Mouse (Mus musculus) forebrain, embryonic 14.5 days (tissue): ENCODE measurements around the gene Tulp4. TPM values are rescaled to one million over a fixed set of nuclear protein-coding genes. Genes with fewer than 3 reads are reported as not detected.

Experiments
- ATAC-seq: fragments of 200-750 bp; cut with Nextera tagmentation; 2 replicates; pipeline ENCODE4 v1.8.0; 2017; ENCODE audit warnings: mild to moderate bottlenecking, moderate library complexity
- DNase-seq: peaks from one replicate; pipeline ENCODE4 v3.0.0-alpha.2; 2015; ENCODE audit warnings: low spot score
- H3K27ac ChIP-seq: fragments of 300-500 bp; sonication (generic); 2 replicates; pipeline ENCODE4 v1.5.1; 2014; ENCODE audit warnings: low read depth, mild to moderate bottlenecking, control low read depth, low read length, moderate library complexity
- H3K27me3 ChIP-seq: fragments of 300-500 bp; sonication (generic); replicated peaks from 2 replicates; pipeline ENCODE4 v1.6.1; 2014; ENCODE audit warnings: low read length, control low read depth, mixed read lengths; ENCODE audit not compliant: control insufficient read depth, insufficient read depth
- H3K36me3 ChIP-seq: fragments of 300-500 bp; sonication (generic); 2 replicates; pipeline ENCODE4 v1.6.1; 2014; ENCODE audit warnings: low read length, control low read depth; ENCODE audit not compliant: control insufficient read depth, insufficient read depth
- H3K4me1 ChIP-seq: fragments of 300-500 bp; sonication (generic); 2 replicates; pipeline ENCODE4 v1.6.1; 2014; ENCODE audit warnings: antibody characterized with exemption, low read length, control low read depth; ENCODE audit not compliant: control insufficient read depth, insufficient read depth
- H3K4me2 ChIP-seq: fragments of 300-500 bp; sonication (generic); 2 replicates; pipeline ENCODE4 v1.6.1; 2014; ENCODE audit warnings: mild to moderate bottlenecking, control low read depth, low read length
- H3K4me3 ChIP-seq: fragments of 300-500 bp; sonication (generic); 2 replicates; pipeline ENCODE4 v1.5.1; 2014; ENCODE audit warnings: low read depth, low read length, control low read depth
- H3K9ac ChIP-seq: fragments of 300-500 bp; sonication (generic); 2 replicates; pipeline ENCODE4 v1.6.1; 2014; ENCODE audit warnings: mild to moderate bottlenecking, low read length, control low read depth, moderate library complexity
- H3K9me3 ChIP-seq: fragments of 300-500 bp; sonication (generic); replicated peaks from 2 replicates; pipeline ENCODE4 v1.6.1; 2016; ENCODE audit warnings: low read length, control low read depth, mixed read lengths; ENCODE audit not compliant: control insufficient read depth
- WGBS: fragments of 180-500 bp; shearing (Covaris S2); extraction: QIAGEN DNeasy Blood & Tissue Kit; methylation state at CpG from one replicate; pipeline ENCODE4 v1.1.7; 2014; 5-methylcytosine and 5-hydroxymethylcytosine counted together
- polyA plus RNA-seq: library from polyadenylated mRNA; unstranded; fragments of >200 nt; fragmentation: Nextera tagmentation; extraction: Ambion mirVana; gene quantifications from 2 replicates; pipeline ENCODE4 v1.2.1, GENCODE M21; 2014

Gene Tulp4
- polyA plus RNA-seq, 1 experiment from 2014 or later = 133 TPM

DNA sequence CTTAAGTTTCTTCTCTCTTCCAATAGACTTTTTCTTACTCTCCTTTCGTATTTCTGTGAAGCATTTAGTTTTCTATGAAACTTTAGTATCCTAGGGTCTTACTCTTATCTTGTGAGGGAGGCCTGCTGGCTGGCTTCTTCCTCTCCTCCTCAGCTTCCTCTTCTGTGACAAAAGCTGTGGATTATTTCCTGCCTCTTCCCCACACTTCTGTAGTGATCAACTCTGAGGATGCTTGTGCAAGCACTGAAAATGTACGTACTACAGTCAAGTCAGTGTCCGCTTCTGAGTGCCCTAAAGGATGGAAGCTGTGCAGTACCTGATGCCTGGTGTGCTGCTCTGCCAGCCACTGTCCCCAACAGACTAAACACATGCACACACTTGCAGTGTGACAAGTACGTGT, 80.4 kb downstream of the Tulp4 start:
- ATAC-seq = no peak
- H3K27me3 ChIP-seq = no peaks in the 10 kb centered on the region
- no peak overlapping the region for H3K9ac ChIP-seq
- peaks cover 42% of the 10 kb centered on the region for H3K36me3 ChIP-seq
- DNase-seq = no peak
- H3K9me3 ChIP-seq = no peaks in the 10 kb centered on the region
- WGBS = 97% methylated on average over 4 of the region's 4 CpGs
- no peak overlapping the region for H3K27ac ChIP-seq
- H3K4me1 ChIP-seq = no peaks in the 10 kb centered on the region
- H3K4me2 ChIP-seq = no peak overlapping the region
- H3K4me3 ChIP-seq = no peak overlapping the region

DNA sequence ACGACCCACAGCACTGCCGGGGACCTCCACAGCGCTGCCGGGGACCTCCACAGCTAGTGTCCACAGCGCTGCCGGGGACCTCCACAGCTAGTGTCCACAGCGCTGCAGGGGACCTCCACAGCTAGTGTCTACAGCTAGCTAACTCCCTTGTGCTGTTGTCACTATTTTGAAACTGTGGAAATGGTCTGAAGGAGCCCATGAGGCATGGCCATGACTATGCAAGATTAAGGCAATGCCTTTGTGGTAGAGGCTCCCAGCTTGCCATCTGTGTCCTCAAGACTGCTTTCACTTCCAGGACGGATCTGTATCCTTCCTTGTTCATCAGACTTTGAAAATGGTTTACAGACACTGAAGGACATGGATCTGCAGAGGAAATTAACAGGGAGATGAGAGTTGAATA, 80.9 kb downstream of the Tulp4 start:
- ATAC-seq (no peak), DNase-seq (no peak)
- Histone ChIP-seq H3K36me3 (peaks cover 47% of the 10 kb centered on the region), H3K4me1 (no peaks in the 10 kb centered on the region), H3K27me3 (no peaks in the 10 kb centered on the region), H3K27ac (no peak overlapping the region), H3K9me3 (no peaks in the 10 kb centered on the region), H3K4me2 (no peak overlapping the region), H3K4me3 (no peak overlapping the region), H3K9ac (no peak overlapping the region)
- 95% methylated on average over 8 of the region's 8 CpGs for WGBS

DNA sequence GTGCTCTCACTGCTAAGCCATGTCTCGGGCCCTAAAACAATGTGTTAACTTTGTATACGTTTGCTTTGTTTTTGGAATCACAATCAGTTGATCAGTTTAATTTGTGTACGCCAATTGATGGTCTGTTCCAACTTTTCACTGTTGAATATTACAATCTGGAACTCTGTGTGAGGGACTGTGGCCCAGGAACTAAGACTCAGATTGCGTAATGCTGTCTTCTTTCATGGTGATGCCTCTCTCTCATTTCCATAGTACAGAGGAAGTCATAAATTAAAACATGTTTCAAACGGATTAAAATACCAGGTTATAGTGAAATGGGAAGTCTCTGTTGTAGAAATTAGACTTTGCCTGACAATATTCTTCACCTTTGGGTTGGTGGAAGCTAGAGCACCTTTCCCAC, 83.0 kb downstream of the Tulp4 start:
- no peak overlapping the region for H3K9ac ChIP-seq
- H3K27ac ChIP-seq = no peak overlapping the region
- ATAC-seq = no peak
- no peaks in the 10 kb centered on the region for H3K27me3 ChIP-seq
- WGBS = 93% methylated on average over 5 of the region's 5 CpGs
- H3K4me1 ChIP-seq = no peaks in the 10 kb centered on the region
- H3K36me3 ChIP-seq = peaks cover 61% of the 10 kb centered on the region
- DNase-seq = no peak
- H3K4me3 ChIP-seq = no peak overlapping the region
- no peak overlapping the region for H3K4me2 ChIP-seq
- no peaks in the 10 kb centered on the region for H3K9me3 ChIP-seq

DNA sequence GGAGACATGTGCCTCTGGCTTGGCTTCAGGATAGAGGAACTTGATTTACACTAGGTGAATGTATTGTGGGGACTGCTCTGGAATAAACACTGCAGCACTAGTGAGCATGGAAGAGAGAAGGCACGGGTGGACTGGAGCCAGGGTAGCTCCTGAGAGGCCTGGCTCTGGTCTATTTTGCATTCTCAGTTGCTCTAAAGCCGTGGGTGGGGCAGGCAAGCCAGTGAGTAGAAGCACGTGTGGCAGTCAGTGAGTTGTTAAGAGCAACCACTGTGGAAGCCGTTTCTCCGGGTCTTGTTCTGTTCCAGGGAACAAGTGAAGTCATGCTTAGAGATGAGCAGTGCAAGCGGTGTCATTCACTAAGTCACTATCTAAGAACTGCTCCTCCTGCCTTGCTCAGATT, 86.0 kb downstream of the Tulp4 start:
- 88% methylated on average over 6 of the region's 6 CpGs for WGBS
- Histone ChIP-seq H3K9ac (no peak overlapping the region), H3K4me2 (no peak overlapping the region), H3K27ac (no peak overlapping the region), H3K4me1 (no peaks in the 10 kb centered on the region), H3K27me3 (no peaks in the 10 kb centered on the region), H3K36me3 (peaks cover 41% of the 10 kb centered on the region), H3K4me3 (no peak overlapping the region), H3K9me3 (no peaks in the 10 kb centered on the region)
- ATAC-seq (no peak), DNase-seq (no peak)

DNA sequence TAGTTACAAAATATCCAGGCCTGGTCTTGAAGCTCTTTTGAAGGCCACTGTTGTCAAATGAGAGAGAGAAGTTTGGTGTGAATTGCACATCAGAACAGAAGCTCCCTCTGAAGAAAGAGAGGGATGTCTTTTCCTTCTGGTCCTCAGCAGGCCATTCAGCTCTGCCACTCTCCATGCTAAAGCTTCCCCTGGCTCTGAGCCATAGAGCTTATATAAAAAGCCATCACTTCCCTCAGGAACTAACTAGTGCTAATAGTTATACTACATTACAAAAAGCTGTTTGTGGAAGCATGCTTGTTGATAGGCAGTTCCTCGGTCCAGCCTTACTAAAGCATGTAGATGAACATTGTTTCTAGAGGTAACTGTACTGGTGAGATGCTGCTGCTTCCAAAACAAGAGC, 89.2 kb downstream of the Tulp4 start:
- Histone ChIP-seq H3K27me3 (no peaks in the 10 kb centered on the region), H3K4me2 (no peak overlapping the region), H3K9me3 (no peaks in the 10 kb centered on the region), H3K36me3 (peaks cover 51% of the 10 kb centered on the region), H3K9ac (no peak overlapping the region), H3K27ac (no peak overlapping the region), H3K4me1 (no peaks in the 10 kb centered on the region), H3K4me3 (no peak overlapping the region)
- 75% methylated on average over 1 of the region's 1 CpGs for WGBS
- no peak for ATAC-seq
- no peak for DNase-seq

DNA sequence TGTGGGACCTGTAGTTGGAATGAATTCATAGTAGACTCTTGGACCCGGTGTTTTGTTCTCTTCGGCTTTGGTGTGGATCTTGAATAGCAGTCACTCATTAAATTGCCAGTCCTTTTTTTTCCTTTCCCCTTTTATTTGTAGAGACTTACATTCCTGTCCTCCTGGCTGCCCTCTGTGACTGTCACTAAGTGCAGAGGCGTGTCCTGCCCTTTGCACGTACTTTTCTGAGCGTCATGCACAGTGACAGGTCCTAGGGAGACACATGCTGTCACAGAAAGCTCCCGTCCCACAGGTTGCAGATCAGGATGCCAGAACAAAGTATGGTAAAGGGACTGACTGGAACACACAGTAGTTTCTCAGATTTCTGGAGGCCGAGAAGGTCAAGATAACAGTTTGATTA, 91.3 kb downstream of the Tulp4 start:
- Histone ChIP-seq H3K36me3 (peaks cover 55% of the 10 kb centered on the region), H3K4me1 (no peaks in the 10 kb centered on the region), H3K27ac (no peak overlapping the region), H3K9me3 (no peaks in the 10 kb centered on the region), H3K27me3 (no peaks in the 10 kb centered on the region), H3K4me2 (no peak overlapping the region), H3K4me3 (no peak overlapping the region), H3K9ac (no peak overlapping the region)
- 75% methylated on average over 7 of the region's 7 CpGs for WGBS
- no peak for DNase-seq
- no peak for ATAC-seq

DNA sequence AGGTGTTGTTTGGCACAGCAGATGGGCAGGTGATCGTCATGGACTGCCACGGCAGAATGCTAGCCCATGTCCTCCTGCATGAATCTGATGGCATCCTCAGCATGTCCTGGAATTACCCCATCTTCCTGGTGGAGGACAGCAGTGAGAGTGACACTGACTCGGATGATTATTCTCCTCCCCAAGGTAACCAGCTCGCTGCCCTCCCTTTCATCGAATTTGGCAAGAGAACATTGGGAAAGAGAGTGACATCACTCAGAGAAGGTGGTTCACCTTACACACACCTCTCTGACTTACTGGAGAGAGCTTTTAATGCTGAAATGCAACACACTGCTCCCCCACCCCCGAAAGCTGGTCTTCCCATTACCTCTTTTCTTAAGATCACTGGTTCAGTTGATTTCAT, 92.4 kb downstream of the Tulp4 start:
- DNase-seq = no peak
- Histone ChIP-seq H3K4me2 (no peak overlapping the region), H3K4me1 (no peaks in the 10 kb centered on the region)

DNA sequence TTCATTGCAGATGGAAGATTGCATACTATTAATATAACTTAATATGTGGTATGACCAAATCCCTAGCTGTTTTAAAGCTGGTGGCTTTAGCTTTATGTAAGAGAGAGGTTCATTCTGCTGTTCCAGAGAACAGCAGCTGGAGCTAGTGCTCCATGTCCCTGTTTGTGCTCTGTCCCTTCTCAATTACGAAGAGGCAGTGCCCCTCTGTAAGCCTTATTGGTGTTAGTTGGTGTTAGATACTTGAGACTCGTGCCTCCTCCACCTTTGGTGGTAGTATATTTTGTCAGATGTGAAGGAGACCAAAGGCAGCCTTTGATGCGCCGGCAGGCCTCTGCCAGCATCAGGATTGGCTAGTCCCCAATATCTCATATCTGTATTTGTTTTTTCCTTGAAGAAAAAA, 92.9 kb downstream of the Tulp4 start:
- no peaks in the 10 kb centered on the region for H3K9me3 ChIP-seq
- peaks cover 61% of the 10 kb centered on the region for H3K36me3 ChIP-seq
- H3K4me1 ChIP-seq = no peaks in the 10 kb centered on the region
- ATAC-seq (no peak), DNase-seq (no peak)
- H3K4me2 ChIP-seq = no peak overlapping the region
- WGBS = 67% methylated on average over 4 of the region's 4 CpGs
- H3K9ac ChIP-seq = no peak overlapping the region
- H3K27ac ChIP-seq = no peak overlapping the region
- H3K27me3 ChIP-seq = no peaks in the 10 kb centered on the region
- H3K4me3 ChIP-seq = no peak overlapping the region

More for the DNA sequence above, 92.4 kb downstream of the Tulp4 start:
- no peak for ATAC-seq
- no peaks in the 10 kb centered on the region for H3K9me3 ChIP-seq
- 93% methylated on average over 6 of the region's 6 CpGs for WGBS
- peaks cover 60% of the 10 kb centered on the region for H3K36me3 ChIP-seq
- H3K4me3 ChIP-seq = no peak overlapping the region
- no peaks in the 10 kb centered on the region for H3K27me3 ChIP-seq
- no peak overlapping the region for H3K27ac ChIP-seq
- H3K9ac ChIP-seq = no peak overlapping the region

DNA sequence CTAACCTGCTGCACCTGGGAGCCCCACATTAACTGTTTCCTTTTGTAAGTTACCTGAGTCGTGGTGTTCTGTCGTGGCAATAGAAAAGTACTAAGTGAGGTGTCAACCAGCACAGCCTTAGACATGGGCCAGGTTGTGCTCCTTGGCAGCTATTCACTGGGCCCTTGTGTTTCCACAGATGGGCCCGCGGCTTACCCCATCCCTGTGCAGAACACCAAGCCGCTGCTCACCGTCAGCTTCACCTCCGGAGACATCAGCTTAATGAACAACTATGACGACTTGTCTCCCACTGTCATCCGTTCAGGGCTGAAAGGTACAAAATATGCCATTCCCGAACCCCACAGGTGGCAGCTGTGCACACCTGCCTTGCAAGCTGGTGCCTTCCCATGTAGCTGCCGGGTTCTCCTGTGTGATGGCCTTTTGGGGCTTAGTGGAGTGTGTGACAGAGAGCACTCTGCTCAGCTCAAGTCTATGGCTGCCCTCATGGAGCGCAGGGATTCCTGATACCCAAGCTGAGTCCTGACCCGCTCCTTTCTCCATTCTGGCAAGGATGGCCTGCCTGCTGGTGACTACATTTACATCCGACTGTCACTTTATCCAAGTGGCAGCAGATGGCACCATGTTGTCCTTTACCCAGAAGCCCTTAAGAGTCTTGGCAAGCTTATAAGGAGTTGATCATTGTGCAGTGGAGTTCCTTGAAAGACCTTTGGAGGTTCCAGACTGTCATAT, 95.4 kb downstream of the Tulp4 start:
- Histone ChIP-seq H3K4me3 (no peak overlapping the region), H3K9ac (no peak overlapping the region), H3K36me3 (peaks cover 83% of the 10 kb centered on the region), H3K9me3 (no peaks in the 10 kb centered on the region), H3K27ac (no peak overlapping the region), H3K4me2 (no peak overlapping the region), H3K27me3 (no peaks in the 10 kb centered on the region), H3K4me1 (no peaks in the 10 kb centered on the region)
- 92% methylated on average over 14 of the region's 14 CpGs for WGBS
- DNase-seq (no peak), ATAC-seq (no peak)
